Mouse (Mus musculus): ENCODE data around the gene Synj2.

- TF ChIP-seq POLR2A (IDR thresholded peaks at IDR 0.05; ENCODE audit: borderline replicate concordance, low read depth, low read length) (no peak), CTCF (IDR thresholded peaks at IDR 0.05; ENCODE audit: low read depth, low read length) (no peak)
Observed at GRCm38 (mm10) chr17:5926710-5927109, 14.4 kb upstream of the Synj2 start.
